Mouse (Mus musculus) urinary bladder, postnatal 10 days (tissue): Measurements from ENCODE around the gene Gal.
A peak's percentile ranks its signal among the peaks of the same experiment; 100 is the strongest.

ENCODE experiments used
- DNase-seq: peaks from one replicate; pipeline ENCODE4 v3.0.0; 2022; ENCODE audit warnings: low spot score

Gene Gal

GRCm38 (mm10) chr19:3419251-3419650, 4.9 kb upstream of the Gal start:
- no peak for DNase-seq

GRCm38 (mm10) chr19:3405531-3406281, 8.6 kb downstream of the Gal start:
- DNase-seq, result no peak

- no peak for DNase-seq
Observed at GRCm38 (mm10) chr19:3404030-3404429, 10.3 kb downstream of the Gal start.

GRCm38 (mm10) chr19:3402390-3402789, 12.0 kb downstream of the Gal start:
- DNase-seq, result no peak

DNA sequence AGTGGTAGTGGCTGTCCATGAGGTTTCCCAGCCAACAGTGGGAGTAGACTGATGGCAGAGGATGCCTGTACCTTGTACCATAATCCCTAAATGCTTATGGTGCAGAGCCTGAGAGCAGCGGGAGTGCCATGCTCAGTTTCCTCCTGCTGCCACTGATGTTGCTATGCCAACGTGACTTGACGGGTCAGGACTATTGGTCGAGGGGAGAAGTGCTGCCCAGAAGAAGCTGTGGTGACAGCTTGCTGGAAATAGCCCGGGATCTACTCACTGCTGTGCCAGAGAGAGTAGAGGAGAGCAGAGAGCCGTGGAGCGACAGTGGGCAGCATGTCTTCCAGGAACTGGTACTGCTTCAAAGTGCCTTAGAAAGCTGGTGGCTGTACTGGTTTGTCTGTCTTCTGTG, 12.4 kb downstream of the Gal start:
- no peak for DNase-seq

GRCm38 (mm10) chr19:3401504-3401903, 12.8 kb downstream of the Gal start:
- DNase-seq, result no peak

DNA sequence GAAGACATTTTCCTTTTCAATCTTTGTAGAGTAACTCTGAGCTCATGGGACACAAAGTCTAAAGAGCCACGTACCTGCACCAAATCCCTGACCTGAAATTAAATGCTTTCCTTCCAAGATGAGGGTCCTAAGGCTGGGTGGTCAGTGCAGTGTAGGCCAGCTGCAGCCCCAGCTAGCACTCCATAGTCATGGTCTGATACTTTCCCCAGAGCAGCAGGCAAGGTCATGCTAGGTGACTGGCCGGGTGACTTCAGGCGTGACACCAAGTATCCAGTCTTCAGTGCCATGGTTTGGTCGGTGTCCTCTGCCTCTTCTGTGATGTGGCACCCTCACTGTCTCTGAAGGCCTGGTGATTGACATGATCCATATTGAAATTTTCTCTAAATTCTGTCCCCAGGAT, 14.3 kb downstream of the Gal start:
- DNase-seq, result no peak

DNA sequence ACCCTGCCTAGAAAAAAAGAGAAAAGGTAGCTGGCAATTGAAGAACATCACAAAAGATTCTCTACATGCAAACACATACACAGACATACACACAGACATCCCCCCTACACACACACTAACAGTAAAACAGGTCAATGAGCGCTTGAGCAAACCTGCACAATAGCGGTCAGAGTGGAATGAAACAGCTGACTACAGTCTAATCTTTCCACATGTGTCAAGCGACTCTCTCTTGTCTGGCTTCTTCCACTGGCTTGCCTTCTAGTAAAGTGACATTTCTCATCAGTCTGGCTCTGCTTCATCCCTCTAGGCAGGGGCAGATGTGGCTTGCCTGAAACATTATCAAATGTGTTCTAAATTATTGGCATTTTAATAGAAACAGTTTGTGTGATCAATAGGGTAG, 20.1 kb downstream of the Gal start:
- DNase-seq, result no peak

- no peak for DNase-seq
Observed at GRCm38 (mm10) chr19:3392384-3392783, 22.0 kb downstream of the Gal start.

DNA sequence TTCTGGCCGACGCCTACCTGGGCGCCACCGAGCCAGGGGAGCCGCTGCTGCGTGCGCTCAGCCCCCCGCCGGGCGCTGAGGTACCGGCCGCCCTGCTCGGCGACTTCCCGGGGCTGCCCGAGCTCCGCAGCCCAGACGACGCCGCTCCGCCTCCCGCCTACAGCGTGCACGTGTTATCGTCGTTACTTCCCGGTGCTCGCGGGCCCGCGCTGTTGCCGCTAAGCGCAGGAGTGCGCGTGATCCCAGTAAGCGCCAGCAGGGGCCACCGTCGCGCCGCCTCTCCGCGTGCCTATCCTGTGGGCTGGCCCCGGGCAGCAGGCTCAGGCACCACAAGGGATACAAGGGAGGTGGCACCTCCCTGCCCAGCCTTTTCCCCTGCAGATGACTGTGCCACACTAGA, 25.3 kb downstream of the Gal start:
- peak; percentile 74 for DNase-seq

GRCm38 (mm10) chr19:3388629-3389057, 25.7 kb downstream of the Gal start, which contains the start of gene Tesmin:
Gene Tesmin, plus strand, starts transcription at chr19:3388857.
- peak; percentile 45 for DNase-seq

DNA sequence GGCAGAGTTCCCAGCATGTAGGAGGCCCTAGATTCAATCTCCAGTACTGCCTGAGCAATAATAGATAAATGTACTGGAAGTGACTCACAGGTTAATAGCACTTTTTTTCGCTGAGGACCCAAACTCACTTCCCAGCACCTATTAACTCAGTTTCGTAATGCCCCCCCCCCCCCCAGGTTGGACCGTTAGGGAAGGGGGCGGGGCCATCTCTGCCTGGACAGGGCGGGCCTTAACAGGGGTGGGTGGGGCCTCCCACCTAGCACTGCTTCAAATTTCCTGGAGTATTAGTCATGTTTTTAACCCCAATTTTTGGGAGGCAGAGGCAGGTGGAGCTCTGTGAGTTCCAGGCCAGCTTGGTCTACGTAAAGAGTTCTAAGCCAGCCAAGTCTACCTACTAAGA, 26.3 kb downstream of the Gal start:
- DNase-seq, result no peak

DNA sequence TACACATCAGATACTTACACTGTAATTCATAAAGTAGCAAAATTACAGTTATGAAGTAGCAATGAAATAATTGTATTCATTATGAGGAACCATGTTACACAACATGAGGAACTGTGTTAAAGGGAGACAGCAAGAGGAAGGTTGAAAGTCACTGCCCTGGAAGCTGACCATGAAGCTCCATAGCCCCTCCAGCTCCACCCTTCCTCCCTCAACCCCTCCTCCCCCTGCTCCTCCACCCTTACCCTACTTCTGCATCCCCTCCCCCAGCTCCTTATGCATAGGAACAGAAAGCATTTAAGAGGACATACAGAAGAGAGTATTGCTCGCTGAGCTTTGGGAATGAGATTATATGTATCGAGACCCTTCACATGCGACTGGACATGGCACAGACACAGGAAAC, 35.7 kb downstream of the Gal start:
- DNase-seq, result no peak

- no peak for DNase-seq
Observed at GRCm38 (mm10) chr19:3376966-3377715, 37.2 kb downstream of the Gal start.

- no peak for DNase-seq
Observed at GRCm38 (mm10) chr19:3375945-3376495, 38.3 kb downstream of the Gal start.

- no peak for DNase-seq
Observed at GRCm38 (mm10) chr19:3374028-3374427, 40.3 kb downstream of the Gal start.

DNA sequence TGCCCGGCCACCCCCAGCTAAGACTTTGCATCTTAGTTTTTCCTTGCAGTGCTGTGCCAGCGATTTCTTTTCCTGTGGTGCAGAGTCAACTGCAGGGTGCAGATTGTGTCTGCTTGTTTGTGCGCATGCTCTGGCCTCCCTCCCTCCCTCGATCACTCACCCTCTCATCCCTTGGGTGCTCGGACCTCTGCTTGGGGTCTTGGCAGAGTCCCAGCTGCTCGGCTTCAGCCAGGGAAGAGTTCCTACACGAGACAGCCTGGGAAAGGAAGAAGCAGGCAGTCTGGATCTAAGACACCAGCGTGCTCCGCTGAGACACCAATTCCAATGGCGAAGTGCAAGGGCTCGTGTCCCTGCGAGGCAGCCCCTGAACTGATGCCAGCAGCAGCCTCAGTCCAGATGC, 41.0 kb downstream of the Gal start:
- no peak for DNase-seq

DNA sequence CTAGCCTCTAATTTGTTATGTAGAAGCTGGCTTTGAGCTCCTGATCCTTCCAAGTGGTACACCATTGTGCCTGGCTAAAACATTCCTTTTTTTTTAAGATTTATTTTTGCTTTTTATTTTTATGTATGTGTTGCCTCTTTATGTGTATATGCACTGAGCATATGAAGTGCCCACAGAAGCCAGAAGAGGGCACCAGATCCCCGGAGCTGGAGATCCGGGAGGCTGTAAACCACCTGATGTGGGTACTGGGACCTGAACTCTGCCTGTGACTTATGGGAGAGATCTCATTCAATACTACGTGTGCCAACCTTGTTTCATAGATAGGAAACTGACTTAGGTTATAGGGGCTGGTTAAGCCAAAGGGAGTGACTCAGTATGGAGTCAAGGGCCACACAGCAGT, 46.1 kb downstream of the Gal start:
- DNase-seq, result no peak

DNA sequence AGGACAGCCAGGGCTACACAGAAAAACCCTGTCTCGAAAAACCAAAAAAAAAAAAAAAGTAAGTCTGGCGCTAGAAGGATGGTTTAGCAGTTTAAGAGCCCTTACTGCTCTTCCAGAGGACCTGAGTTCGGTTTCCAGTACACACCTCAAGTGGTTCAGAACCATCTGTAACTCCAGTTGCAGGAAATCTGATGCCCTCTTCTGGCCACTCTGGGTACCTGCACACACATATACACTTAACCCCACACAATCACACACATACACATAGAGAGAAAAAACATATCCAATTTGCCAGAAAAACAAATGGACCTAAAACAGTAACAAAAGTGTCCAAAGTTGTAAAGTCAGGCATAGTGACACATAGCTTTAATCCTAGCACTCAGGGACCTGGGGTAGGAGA, 49.3 kb downstream of the Gal start:
- no peak for DNase-seq

- DNase-seq, result no peak
Observed at GRCm38 (mm10) chr19:3363510-3363909, 50.8 kb downstream of the Gal start.
